Mouse (Mus musculus) bone marrow macrophage, adult 2 months (primary cell): ENCODE measurements around the gene Camk1d. TPM values are rescaled to one million over a fixed set of nuclear protein-coding genes. Genes with fewer than 3 reads are reported as not detected.

ENCODE experiments used
- H3K27ac ChIP-seq: 2 replicates; pipeline ENCODE4 v1.5.1; 2012; ENCODE audit warnings: low read depth, low read length; ENCODE audit not compliant: insufficient read depth
- H3K4me1 ChIP-seq: 2 replicates; pipeline ENCODE4 v1.6.1; 2012; ENCODE audit warnings: low read length; ENCODE audit not compliant: control insufficient read depth, insufficient read depth
- H3K4me3 ChIP-seq: 2 replicates; pipeline ENCODE4 v1.5.1; 2012; ENCODE audit warnings: mild to moderate bottlenecking, low read length, moderate library complexity; ENCODE audit not compliant: insufficient read depth
- CTCF ChIP-seq: IDR thresholded peaks from 2 replicates; pipeline ENCODE4 v1.5.1; 2012; ENCODE audit warnings: low read depth, mild to moderate bottlenecking, low read length, moderate library complexity
- POLR2A ChIP-seq: IDR thresholded peaks from 2 replicates; pipeline ENCODE4 v1.6.1; 2012; ENCODE audit warnings: mild to moderate bottlenecking, low read depth, low read length, borderline replicate concordance
- polyA plus RNA-seq: library from polyadenylated mRNA; stranded (reverse); fragments of >200 nt; gene quantifications from 2 replicates; pipeline ENCODE4 v1.2.4, GENCODE M21; 2012; ENCODE audit not compliant: missing spikeins, insufficient read depth, insufficient read length

Camk1d gene
- polyA plus RNA-seq, 1 experiment, result 62.0 TPM

DNA sequence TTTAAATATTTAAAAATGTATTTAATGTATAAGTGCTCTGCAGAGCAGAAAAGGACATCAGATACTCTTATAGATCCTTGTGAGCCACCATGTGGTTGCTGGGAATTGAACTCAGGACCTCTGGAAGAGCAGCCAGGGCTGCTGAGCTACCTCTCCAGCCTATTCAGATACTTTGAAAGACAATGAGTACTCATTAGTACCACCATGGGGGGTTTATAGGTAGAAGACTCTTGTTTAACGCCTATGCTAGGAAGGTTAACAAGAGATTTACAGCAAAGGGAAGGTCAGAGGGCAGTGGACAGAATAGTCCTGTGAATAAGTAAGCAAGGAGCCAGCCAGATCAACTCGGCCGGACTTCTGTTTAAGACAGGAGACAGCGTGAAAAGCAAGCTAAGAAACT is 357.3 kb downstream of the Camk1d start:
- Histone ChIP-seq H3K27ac (no peak overlapping the region), H3K4me3 (no peak overlapping the region)
- TF ChIP-seq POLR2A, result no peak
- no peak for TF ChIP-seq CTCF

DNA sequence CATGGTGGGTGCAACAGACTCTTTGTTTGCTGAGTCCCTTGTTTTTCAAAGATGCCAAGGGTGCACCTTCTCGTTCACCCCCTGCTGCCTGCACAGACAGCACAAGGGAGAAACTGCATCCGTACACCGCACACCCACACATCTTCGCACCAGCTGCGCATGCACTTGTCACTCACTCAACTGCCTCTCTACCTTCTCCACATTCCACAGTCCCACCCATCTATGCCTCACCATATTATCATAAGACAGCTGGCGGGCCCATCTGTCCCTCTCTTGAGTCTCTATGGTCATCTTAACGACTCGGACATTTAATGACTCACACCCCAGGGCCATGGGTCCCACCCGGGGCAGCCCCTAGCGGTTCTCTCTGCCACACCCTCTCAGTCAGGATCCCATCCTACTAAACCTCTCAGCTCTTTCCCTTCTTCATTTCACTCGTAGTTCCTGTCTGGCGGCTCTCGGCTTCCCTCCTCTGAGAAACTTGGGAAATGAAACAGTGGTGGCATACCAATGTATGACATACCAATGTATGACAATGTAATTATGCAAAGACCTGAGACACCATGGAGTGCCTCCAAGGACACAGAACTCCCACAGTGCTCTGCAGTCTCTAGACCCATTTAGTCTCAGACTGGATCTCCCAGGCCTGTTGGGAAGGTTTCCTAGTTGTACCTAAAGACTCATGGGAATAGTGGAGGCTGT is 361.3 kb downstream of the Camk1d start:
- TF ChIP-seq CTCF, result no peak
- no peak for TF ChIP-seq POLR2A
- Histone ChIP-seq H3K4me1 (no peaks in the 10 kb centered on the region), H3K27ac (no peak overlapping the region), H3K4me3 (no peak overlapping the region)

More for the DNA sequence above, 357.3 kb downstream of the Camk1d start:
- peaks cover 4% of the 10 kb centered on the region for H3K4me1 ChIP-seq

DNA sequence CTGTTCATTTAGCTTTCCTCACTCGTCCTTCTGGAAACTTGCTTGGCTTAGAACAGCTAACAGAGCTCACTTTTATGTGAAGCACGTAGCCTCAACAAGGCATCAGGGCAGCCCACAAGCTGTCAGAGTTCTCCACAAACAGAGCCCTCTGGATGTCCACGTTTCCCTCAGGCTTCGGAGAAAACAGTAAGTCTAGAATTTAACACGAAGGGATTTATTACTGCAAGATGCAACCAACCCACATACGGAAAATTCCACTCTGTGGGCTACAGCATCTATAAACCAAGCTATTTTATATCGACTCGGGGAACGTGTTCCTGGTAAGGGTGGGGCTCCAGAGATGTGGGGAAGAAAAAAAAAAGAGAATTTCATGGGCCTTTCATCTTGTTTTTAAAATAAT is 369.0 kb downstream of the Camk1d start:
- Histone ChIP-seq H3K4me1 (no peaks in the 10 kb centered on the region), H3K4me3 (no peak overlapping the region), H3K27ac (no peak overlapping the region)
- no peak for TF ChIP-seq POLR2A
- TF ChIP-seq CTCF, result no peak

DNA sequence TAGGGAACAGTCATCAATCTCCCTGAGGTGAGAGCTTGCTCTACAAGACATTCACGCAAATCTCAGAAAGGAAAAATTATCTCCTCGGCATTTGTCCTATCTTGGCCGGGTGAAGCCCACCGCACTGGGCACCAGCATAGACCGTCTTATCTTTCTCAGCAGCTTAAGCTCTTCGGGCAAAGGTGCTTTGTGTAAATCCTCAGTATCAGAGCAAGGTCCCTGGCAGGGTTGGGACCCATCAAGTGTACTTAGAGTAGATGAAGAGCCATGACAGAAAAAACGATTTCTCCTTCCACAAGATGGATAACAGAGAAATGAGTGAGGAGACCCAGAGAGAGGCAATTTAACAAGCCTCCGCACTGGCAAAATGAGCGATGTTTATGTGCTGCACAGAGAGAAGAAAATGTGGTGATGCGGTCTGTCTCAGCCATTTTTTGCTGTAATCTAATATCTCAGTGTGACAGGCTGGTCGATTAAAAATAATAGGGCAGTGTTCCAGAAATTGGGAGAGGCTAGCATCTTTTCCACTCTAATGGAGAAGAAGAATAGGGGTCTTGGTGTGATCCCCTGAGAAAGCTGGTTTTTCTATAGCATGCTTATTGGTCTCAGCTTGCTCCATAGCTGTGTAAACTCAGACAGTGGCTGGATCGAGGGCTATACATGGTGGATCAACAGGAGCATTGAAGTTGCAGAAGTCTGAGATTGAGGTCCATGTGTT is 386.6 kb downstream of the Camk1d start:
- TF ChIP-seq POLR2A (no peak), CTCF (no peak)
- H3K4me3 ChIP-seq, result no peak overlapping the region

DNA sequence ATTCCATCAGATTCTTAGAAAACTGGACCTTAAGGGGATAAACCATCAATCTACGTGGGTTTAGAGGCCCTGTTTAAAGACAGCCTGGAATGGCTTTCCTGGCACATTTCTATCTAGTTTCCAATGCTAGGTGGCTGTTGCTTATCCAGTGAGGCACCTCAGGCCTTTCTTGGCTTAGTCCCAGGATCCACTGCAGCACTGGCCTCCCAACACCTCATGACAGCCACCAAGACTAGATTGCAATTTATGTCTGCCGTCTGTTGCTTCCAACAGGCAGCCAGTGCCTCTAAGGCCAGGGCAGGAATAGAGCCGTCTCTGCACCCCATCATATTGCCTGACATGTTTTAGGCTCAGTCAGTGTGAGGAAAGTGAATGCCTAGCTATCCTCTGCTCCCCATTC is 389.5 kb downstream of the Camk1d start:
- no peak for TF ChIP-seq POLR2A
- TF ChIP-seq CTCF, result no peak
- Histone ChIP-seq H3K4me3 (no peak overlapping the region), H3K27ac (no peak overlapping the region), H3K4me1 (no peaks in the 10 kb centered on the region)

More for the DNA sequence above, 386.6 kb downstream of the Camk1d start:
- Histone ChIP-seq H3K4me1 (no peaks in the 10 kb centered on the region), H3K27ac (no peak overlapping the region)

DNA sequence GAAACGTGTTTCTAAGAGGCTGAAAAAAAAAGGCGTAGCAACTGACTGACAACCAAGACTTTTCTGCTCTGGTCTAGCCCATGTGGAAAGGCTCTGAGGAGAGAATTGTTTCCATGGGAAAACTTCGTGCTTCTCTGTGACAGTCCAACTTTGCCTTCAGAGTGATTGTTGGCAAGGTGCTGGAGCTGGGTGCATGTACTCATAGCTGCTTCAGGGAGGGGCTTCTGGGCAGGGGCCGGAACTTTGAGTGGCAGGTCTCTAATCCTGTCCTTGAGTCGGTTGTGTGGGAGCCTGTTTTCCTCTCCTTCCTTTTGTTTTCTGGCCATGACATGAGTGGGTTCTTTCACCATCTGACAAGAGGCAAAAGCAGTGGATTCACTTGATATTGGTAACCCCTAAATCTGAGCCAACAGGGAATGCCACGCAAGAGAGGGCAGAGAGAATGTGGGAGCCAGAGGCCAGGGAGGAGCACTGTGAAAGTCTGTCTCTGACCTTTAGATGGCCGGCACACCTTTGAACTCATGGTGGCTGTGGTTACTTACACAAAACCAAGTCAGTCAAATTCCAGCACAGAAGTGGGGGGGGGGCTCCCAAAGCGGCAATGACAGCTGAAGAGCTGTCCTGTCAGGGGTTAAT is 392.5 kb downstream of the Camk1d start:
- Histone ChIP-seq H3K4me3 (no peak overlapping the region), H3K4me1 (no peaks in the 10 kb centered on the region), H3K27ac (no peak overlapping the region)
- TF ChIP-seq POLR2A, result no peak
- no peak for TF ChIP-seq CTCF

DNA sequence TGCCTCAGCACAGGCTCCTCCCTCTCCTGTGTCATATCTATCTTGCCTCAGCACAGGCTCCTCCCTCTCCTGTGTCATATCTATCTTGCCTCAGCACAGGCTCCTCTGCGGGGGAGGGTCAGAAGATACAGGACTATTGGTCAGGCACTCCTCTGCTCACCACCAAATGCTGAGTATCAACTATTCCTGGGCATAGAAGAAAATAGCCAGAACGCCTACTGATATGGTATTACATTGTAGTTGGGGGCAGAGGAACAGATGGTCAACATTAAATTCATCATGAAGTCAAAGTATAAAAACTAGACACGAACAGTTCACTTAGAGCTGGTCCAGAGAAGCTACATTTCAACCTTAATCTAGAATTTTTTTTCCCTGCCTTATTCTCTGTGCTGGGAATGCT is 395.2 kb downstream of the Camk1d start:
- no peaks in the 10 kb centered on the region for H3K4me1 ChIP-seq
- H3K27ac ChIP-seq, result no peak overlapping the region
- H3K4me3 ChIP-seq, result no peak overlapping the region
- TF ChIP-seq POLR2A, result no peak
- TF ChIP-seq CTCF, result no peak

DNA sequence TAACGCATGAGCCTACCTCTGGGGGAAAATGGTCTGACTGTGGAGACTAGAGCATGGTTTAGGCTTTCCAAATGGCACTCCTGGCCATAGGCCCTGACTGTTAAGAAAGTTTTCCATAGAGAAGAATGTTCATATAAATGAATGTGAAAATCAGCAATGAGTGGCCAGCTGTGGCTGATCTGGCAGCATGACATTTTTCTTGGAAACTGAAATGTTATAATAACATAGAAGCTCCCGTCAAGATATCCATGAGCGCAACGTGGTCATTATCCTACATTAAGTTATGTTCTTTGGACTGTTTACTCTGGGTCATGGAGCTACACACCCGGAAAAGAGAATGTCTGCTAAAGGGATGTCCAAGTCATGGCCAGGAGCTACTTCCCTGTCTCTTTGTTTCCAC is 397.6 kb downstream of the Camk1d start:
- Histone ChIP-seq H3K4me1 (no peaks in the 10 kb centered on the region), H3K27ac (no peak overlapping the region), H3K4me3 (no peak overlapping the region)
- TF ChIP-seq POLR2A, result no peak
- TF ChIP-seq CTCF, result no peak

DNA sequence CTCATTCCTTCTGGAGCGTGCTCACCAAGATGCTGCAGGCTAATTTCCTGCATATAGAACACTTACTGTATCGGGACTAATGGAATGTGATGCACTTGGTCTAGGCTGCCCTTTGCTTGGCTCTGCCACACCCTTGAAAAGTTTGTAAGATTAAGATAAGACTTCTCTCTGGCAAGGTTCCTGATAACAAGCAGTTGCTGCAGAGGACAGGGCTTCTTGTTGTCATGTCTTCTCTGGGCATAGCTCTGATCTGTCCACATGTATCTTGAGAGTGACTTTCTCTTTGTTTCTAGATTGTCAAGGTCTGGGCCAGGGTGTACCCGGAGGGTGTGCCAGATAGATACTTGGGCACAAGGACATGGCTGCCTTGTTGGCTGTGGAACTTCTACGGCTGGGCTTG is 398.1 kb downstream of the Camk1d start:
- H3K27ac ChIP-seq, result no peak overlapping the region
- no peak overlapping the region for H3K4me3 ChIP-seq
- H3K4me1 ChIP-seq, result no peaks in the 10 kb centered on the region
- TF ChIP-seq POLR2A (no peak), CTCF (no peak)

DNA sequence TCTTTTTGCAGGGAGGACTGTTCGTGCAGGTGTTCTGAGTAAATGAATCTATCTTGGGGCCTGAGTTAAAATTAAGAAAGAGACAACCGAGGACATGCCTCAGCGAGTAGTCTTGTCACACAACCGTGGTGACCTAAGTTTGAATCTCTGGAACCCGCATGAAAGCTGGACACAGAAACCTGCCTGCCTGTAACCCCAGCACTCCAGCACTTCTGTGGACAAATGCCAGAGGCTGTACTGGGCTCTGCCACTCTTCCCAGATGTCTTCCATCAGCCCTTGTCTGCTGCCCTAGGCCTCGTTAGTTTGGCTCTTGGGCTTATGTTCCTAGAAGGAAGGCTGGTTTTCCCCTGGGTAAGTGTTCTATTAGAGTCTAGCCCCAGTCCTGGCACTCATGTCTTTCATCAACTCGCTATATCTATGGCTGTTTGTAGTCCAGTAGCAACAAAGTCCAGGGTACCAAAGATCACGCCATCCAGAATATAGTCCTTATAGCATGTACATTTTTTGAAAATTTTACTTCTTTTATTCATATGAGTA is 399.0 kb downstream of the Camk1d start:
- no peak for TF ChIP-seq CTCF
- no peak for TF ChIP-seq POLR2A
- Histone ChIP-seq H3K27ac (no peak overlapping the region), H3K4me3 (no peak overlapping the region), H3K4me1 (no peaks in the 10 kb centered on the region)
